Mouse (Mus musculus) embryonic facial prominence, embryonic 12.5 days (tissue): ENCODE data around the gene Napa. TPM values are rescaled to one million over a fixed set of nuclear protein-coding genes. Genes with fewer than 3 reads are reported as not detected.
A peak's percentile ranks its signal among the peaks of the same experiment; 100 is the strongest.

ENCODE experiments used
- ATAC-seq: fragments of 200-750 bp; cut with Nextera tagmentation; 2 replicates; pipeline ENCODE4 v1.8.0; 2017; ENCODE audit not compliant: insufficient number of reproducible peaks, insufficient read depth, low FRiP score, low TSS enrichment
- H3K27ac ChIP-seq: fragments of 300-500 bp; sonication (generic); 2 replicates; pipeline ENCODE4 v1.5.1; 2016; ENCODE audit warnings: mild to moderate bottlenecking
- H3K27me3 ChIP-seq: fragments of 300-500 bp; sonication (generic); 2 replicates; pipeline ENCODE4 v1.6.1; 2016; ENCODE audit warnings: mild to moderate bottlenecking, moderate library complexity
- H3K36me3 ChIP-seq: fragments of 300-500 bp; sonication (generic); 2 replicates; pipeline ENCODE4 v1.6.1; 2016; ENCODE audit warnings: mild to moderate bottlenecking
- H3K4me1 ChIP-seq: fragments of 300-500 bp; sonication (generic); 2 replicates; pipeline ENCODE4 v1.6.1; 2016
- H3K4me2 ChIP-seq: fragments of 300-500 bp; sonication (generic); replicated peaks from 2 replicates; pipeline ENCODE4 v1.6.1; 2016; ENCODE audit warnings: mild to moderate bottlenecking, moderate library complexity
- H3K4me3 ChIP-seq: fragments of 300-500 bp; sonication (generic); 2 replicates; pipeline ENCODE4 v1.5.1; 2016; ENCODE audit warnings: mild to moderate bottlenecking
- H3K9ac ChIP-seq: fragments of 300-500 bp; sonication (generic); 2 replicates; pipeline ENCODE4 v1.6.1; 2016; ENCODE audit warnings: mild to moderate bottlenecking, moderate library complexity
- H3K9me3 ChIP-seq: fragments of 300-500 bp; sonication (generic); 2 replicates; pipeline ENCODE4 v1.6.1; 2016; ENCODE audit warnings: mild to moderate bottlenecking, moderate library complexity
- WGBS: fragments of 180-500 bp; shearing (Covaris S2); methylation state at CpG from one replicate; pipeline ENCODE4 v1.1.7; 2016; 5-methylcytosine and 5-hydroxymethylcytosine counted together
- polyA plus RNA-seq: library from polyadenylated mRNA; unstranded; fragments of >200 nt; fragmentation: Nextera tagmentation; extraction: Ambion mirVana; gene quantifications from 2 replicates; pipeline ENCODE4 v1.2.1, GENCODE M21; 2016

Napa gene
- polyA plus RNA-seq, 1 experiment from 2014 or later, result 206 TPM

GRCm38 (mm10) chr7:16057136-16057534 is 41.1 kb upstream of the Napa start:
- no peak overlapping the region for H3K27ac ChIP-seq
- H3K4me2 ChIP-seq, result no peak overlapping the region
- H3K9ac ChIP-seq, result no peak overlapping the region
- no peaks in the 10 kb centered on the region for H3K4me1 ChIP-seq
- no peak overlapping the region for H3K4me3 ChIP-seq
- no peak for ATAC-seq
- H3K27me3 ChIP-seq, result peaks cover 14% of the 10 kb centered on the region
- no peaks in the 10 kb centered on the region for H3K36me3 ChIP-seq
- WGBS, result 60% methylated on average over 2 of the region's 2 CpGs
- peaks cover 9% of the 10 kb centered on the region; the same call in 1 of the 2 replicates for H3K9me3 ChIP-seq

- Histone ChIP-seq H3K4me1 (no peaks in the 10 kb centered on the region), H3K9me3 (peaks cover 9% of the 10 kb centered on the region; the same call in 1 of the 2 replicates), H3K9ac (no peak within 1 kb of the TSS), H3K27me3 (peaks cover 15% of the 10 kb centered on the region), H3K27ac (no peak within 1 kb of the TSS), H3K4me2 (peak within 1 kb of the TSS; percentile 35), H3K36me3 (no peaks in the 10 kb centered on the region), H3K4me3 (peak within 1 kb of the TSS; percentile 15; the same call in 1 of the 2 replicates)
- ATAC-seq, result no peak
- 50% methylated on average over 69 of the region's 80 CpGs for WGBS
Measured at GRCm38 (mm10) chr7:16061219-16062098, 36.8 kb upstream of the Napa start, which contains the start of gene Zfp541. TSS of gene Zfp541 (plus strand) at chr7:16061814.

GRCm38 (mm10) chr7:16062099-16062420 is 36.2 kb upstream of the Napa start:
- Histone ChIP-seq H3K4me2 (no peak overlapping the region), H3K9me3 (peaks cover 9% of the 10 kb centered on the region; the same call in 1 of the 2 replicates), H3K4me1 (no peaks in the 10 kb centered on the region), H3K27ac (no peak overlapping the region), H3K27me3 (peaks cover 15% of the 10 kb centered on the region), H3K9ac (no peak overlapping the region), H3K36me3 (no peaks in the 10 kb centered on the region), H3K4me3 (no peak overlapping the region)
- 66% methylated on average over 15 of the region's 15 CpGs for WGBS
- no peak for ATAC-seq

- Histone ChIP-seq H3K4me1 (no peaks in the 10 kb centered on the region), H3K4me3 (no peak overlapping the region), H3K36me3 (no peaks in the 10 kb centered on the region), H3K4me2 (no peak overlapping the region), H3K9me3 (peaks cover 9% of the 10 kb centered on the region; the same call in 1 of the 2 replicates), H3K9ac (no peak overlapping the region), H3K27me3 (peaks cover 15% of the 10 kb centered on the region), H3K27ac (no peak overlapping the region)
- 32% methylated on average over 4 of the region's 4 CpGs for WGBS
- no peak for ATAC-seq
Measured at GRCm38 (mm10) chr7:16063490-16063889, 34.8 kb upstream of the Napa start.

- no peaks in the 10 kb centered on the region; the same call in 1 of the 2 replicates for H3K27me3 ChIP-seq
- H3K9me3 ChIP-seq, result no peaks in the 10 kb centered on the region
- H3K4me1 ChIP-seq, result no peaks in the 10 kb centered on the region
- no peaks in the 10 kb centered on the region for H3K36me3 ChIP-seq
- H3K9ac ChIP-seq, result no peak overlapping the region
- no peak overlapping the region for H3K4me2 ChIP-seq
- H3K27ac ChIP-seq, result no peak overlapping the region
- ATAC-seq, result no peak
- no peak overlapping the region for H3K4me3 ChIP-seq
Measured at GRCm38 (mm10) chr7:16070846-16071245, 27.4 kb upstream of the Napa start.

GRCm38 (mm10) chr7:16071906-16072305 is 26.4 kb upstream of the Napa start:
- Histone ChIP-seq H3K36me3 (no peaks in the 10 kb centered on the region), H3K9ac (no peak overlapping the region), H3K4me2 (no peak overlapping the region), H3K9me3 (no peaks in the 10 kb centered on the region), H3K27me3 (no peaks in the 10 kb centered on the region; the same call in 1 of the 2 replicates), H3K4me3 (no peak overlapping the region), H3K27ac (no peak overlapping the region), H3K4me1 (no peaks in the 10 kb centered on the region)
- WGBS, result 86% methylated on average over 6 of the region's 6 CpGs
- no peak for ATAC-seq

GRCm38 (mm10) chr7:16079947-16080346 is 18.3 kb upstream of the Napa start:
- H3K9me3 ChIP-seq, result no peaks in the 10 kb centered on the region
- 70% methylated on average over 1 of the region's 1 CpGs for WGBS
- H3K36me3 ChIP-seq, result no peaks in the 10 kb centered on the region
- H3K4me1 ChIP-seq, result no peaks in the 10 kb centered on the region
- peaks cover 3% of the 10 kb centered on the region; the same call in 1 of the 2 replicates for H3K27me3 ChIP-seq
- no peak overlapping the region for H3K27ac ChIP-seq
- H3K9ac ChIP-seq, result no peak overlapping the region
- no peak for ATAC-seq
- H3K4me2 ChIP-seq, result no peak overlapping the region
- no peak overlapping the region for H3K4me3 ChIP-seq

- Histone ChIP-seq H3K4me3 (no peak overlapping the region), H3K36me3 (no peaks in the 10 kb centered on the region), H3K9ac (no peak overlapping the region), H3K4me1 (no peaks in the 10 kb centered on the region), H3K4me2 (no peak overlapping the region), H3K9me3 (no peaks in the 10 kb centered on the region), H3K27me3 (peaks cover 3% of the 10 kb centered on the region; the same call in 1 of the 2 replicates), H3K27ac (no peak overlapping the region)
- no peak for ATAC-seq
- WGBS, result 76% methylated on average over 4 of the region's 4 CpGs
Measured at GRCm38 (mm10) chr7:16080581-16080980, 17.7 kb upstream of the Napa start.

GRCm38 (mm10) chr7:16083361-16083760 is 14.9 kb upstream of the Napa start:
- Histone ChIP-seq H3K27ac (no peak overlapping the region), H3K4me2 (no peak overlapping the region), H3K9me3 (no peaks in the 10 kb centered on the region), H3K4me1 (no peaks in the 10 kb centered on the region), H3K4me3 (no peak overlapping the region), H3K27me3 (0 out of 2 replicates have a peak, but pooled peaks cover 3% of the 10 kb centered on the region), H3K9ac (no peak overlapping the region), H3K36me3 (no peaks in the 10 kb centered on the region)
- no peak for ATAC-seq
- 63% methylated on average over 4 of the region's 4 CpGs for WGBS

- Histone ChIP-seq H3K27ac (no peak overlapping the region), H3K36me3 (no peaks in the 10 kb centered on the region), H3K4me2 (no peak overlapping the region), H3K9ac (no peak overlapping the region), H3K4me1 (no peaks in the 10 kb centered on the region), H3K9me3 (no peaks in the 10 kb centered on the region), H3K4me3 (no peak overlapping the region), H3K27me3 (0 out of 2 replicates have a peak, but pooled peaks cover 3% of the 10 kb centered on the region)
- no peak for ATAC-seq
- WGBS, result 79% methylated on average over 2 of the region's 2 CpGs
Measured at GRCm38 (mm10) chr7:16087587-16087986, 10.7 kb upstream of the Napa start.

- no peaks in the 10 kb centered on the region for H3K36me3 ChIP-seq
- no peak overlapping the region for H3K4me2 ChIP-seq
- H3K9ac ChIP-seq, result no peak overlapping the region
- H3K27me3 ChIP-seq, result no peaks in the 10 kb centered on the region
- ATAC-seq, result no peak
- H3K9me3 ChIP-seq, result no peaks in the 10 kb centered on the region
- no peak overlapping the region for H3K4me3 ChIP-seq
- peaks cover 9% of the 10 kb centered on the region for H3K4me1 ChIP-seq
- H3K27ac ChIP-seq, result no peak overlapping the region
- WGBS, result 73% methylated on average over 3 of the region's 3 CpGs
Measured at GRCm38 (mm10) chr7:16094592-16094991, 3.7 kb upstream of the Napa start.

GRCm38 (mm10) chr7:16099901-16100300 is 1.6 kb downstream of the Napa start:
- Histone ChIP-seq H3K4me2 (peak overlapping the region; percentile 94), H3K36me3 (peaks cover 20% of the 10 kb centered on the region), H3K9me3 (no peaks in the 10 kb centered on the region), H3K27ac (no peak overlapping the region), H3K4me3 (peak overlapping the region; percentile 100), H3K9ac (peak overlapping the region; percentile 99), H3K4me1 (peaks cover 25% of the 10 kb centered on the region), H3K27me3 (no peaks in the 10 kb centered on the region)
- 81% methylated on average over 4 of the region's 4 CpGs for WGBS
- ATAC-seq, result no peak
